Mouse (Mus musculus) lung, postnatal 0 days (tissue): ENCODE measurements at regions not wholly inside any gene's neighbourhood (a gene's known extent, or its start where the extent isn't known, plus 50 kb on each side); places are given as distances from the start of the nearest gene placed in this dataset.

Experiments used
- ATAC-seq: fragments of 200-750 bp; cut with Nextera tagmentation; 2 replicates; pipeline ENCODE4 v1.8.0; 2017; ENCODE audit warnings: moderate library complexity
- DNase-seq: peaks from one replicate; pipeline ENCODE4 v3.0.0-alpha.2; 2016; ENCODE audit warnings: low spot score
- H3K27ac ChIP-seq: fragments of 300-500 bp; sonication (generic); 2 replicates; pipeline ENCODE4 v1.5.1; 2014; ENCODE audit warnings: antibody characterized with exemption, mild to moderate bottlenecking, low read length, mixed read lengths
- H3K27me3 ChIP-seq: fragments of 300-500 bp; sonication (generic); replicated peaks from 2 replicates; pipeline ENCODE4 v1.6.1; 2014; ENCODE audit warnings: low read length, mixed read lengths; ENCODE audit not compliant: insufficient read depth
- H3K36me3 ChIP-seq: fragments of 300-500 bp; sonication (generic); 2 replicates; pipeline ENCODE4 v1.6.1; 2014; ENCODE audit warnings: low read length, mixed read lengths; ENCODE audit not compliant: insufficient read depth
- H3K4me1 ChIP-seq: fragments of 300-500 bp; sonication (generic); 2 replicates; pipeline ENCODE4 v1.6.1; 2014; ENCODE audit warnings: antibody characterized with exemption, low read depth, low read length, mixed read lengths; ENCODE audit not compliant: insufficient read depth
- H3K4me2 ChIP-seq: fragments of 300-500 bp; sonication (generic); replicated peaks from 2 replicates; pipeline ENCODE4 v1.6.1; 2014; ENCODE audit warnings: low read depth, mild to moderate bottlenecking, low read length, moderate library complexity, mixed read lengths
- H3K4me3 ChIP-seq: fragments of 300-500 bp; sonication (generic); 2 replicates; pipeline ENCODE4 v1.5.1; 2014; ENCODE audit warnings: low read depth, low read length
- H3K9ac ChIP-seq: fragments of 300-500 bp; sonication (generic); replicated peaks from 2 replicates; pipeline ENCODE4 v1.6.1; 2014; ENCODE audit warnings: low read depth, mild to moderate bottlenecking
- H3K9me3 ChIP-seq: fragments of 300-500 bp; sonication (generic); 2 replicates; pipeline ENCODE4 v1.6.1; 2016; ENCODE audit warnings: low read length, mixed read lengths
- CTCF ChIP-seq: IDR thresholded peaks from 2 replicates; pipeline ENCODE4 v1.5.1; 2016; ENCODE audit warnings: antibody characterized with exemption, mild to moderate bottlenecking
- EP300 ChIP-seq: IDR thresholded peaks from 2 replicates; pipeline ENCODE4 v1.6.1; 2016; ENCODE audit warnings: antibody characterized with exemption, mild to moderate bottlenecking, control low read depth
- WGBS: fragments of 180-500 bp; shearing (Covaris S2); extraction: QIAGEN DNeasy Blood & Tissue Kit; methylation state at CpG from one replicate; pipeline ENCODE4 v1.1.7; 2014; 5-methylcytosine and 5-hydroxymethylcytosine counted together

DNA sequence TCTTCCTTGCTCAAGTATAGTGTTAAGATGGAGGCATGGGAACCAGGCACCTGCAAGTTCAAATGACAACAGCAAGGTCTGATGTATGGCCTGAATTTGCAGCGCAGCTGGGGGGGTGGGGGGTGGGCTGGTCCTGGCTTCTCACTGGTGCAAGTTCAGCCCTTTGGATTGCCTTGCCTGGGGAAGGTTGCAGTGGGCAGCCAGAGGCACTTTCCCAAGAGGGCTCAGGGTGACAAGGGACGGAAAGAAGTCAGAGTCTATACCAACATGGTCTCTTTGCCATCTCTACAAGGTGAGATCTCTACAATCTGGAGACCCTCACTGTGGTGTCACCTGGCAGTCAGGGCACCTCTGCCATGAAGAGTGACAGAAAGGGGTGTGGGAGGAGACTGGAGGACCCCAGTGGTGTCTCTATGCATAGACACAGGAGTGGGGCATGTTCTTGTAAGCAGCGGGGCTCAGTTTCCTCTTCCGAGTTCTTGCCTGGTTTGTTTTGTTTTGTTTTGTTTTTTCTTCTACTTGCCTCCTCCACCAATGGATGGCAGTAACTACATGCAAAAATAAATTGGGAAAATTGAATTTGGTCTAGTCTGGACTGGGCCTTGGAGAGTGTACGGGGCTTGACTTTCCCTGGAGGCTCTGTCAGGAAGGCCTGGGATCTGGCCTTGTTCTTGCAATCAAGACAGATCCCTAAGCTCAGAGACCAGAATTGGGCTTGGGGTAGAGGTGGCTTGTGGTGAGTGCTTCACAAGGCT lies 284.4 kb upstream of the Cnr1 start:
- no peak overlapping the region for H3K9ac ChIP-seq
- DNase-seq (no peak), ATAC-seq (no peak)
- no peak overlapping the region for H3K4me3 ChIP-seq
- H3K27me3 ChIP-seq = no peaks in the 10 kb centered on the region
- H3K27ac ChIP-seq = no peak overlapping the region
- 73% methylated on average over 5 of the region's 5 CpGs for WGBS
- TF ChIP-seq CTCF (peak; percentile 5; the same call in 1 of the 2 replicates), EP300 (no peak)
- H3K36me3 ChIP-seq = no peaks in the 10 kb centered on the region
- H3K9me3 ChIP-seq = no peaks in the 10 kb centered on the region
- H3K4me2 ChIP-seq = no peak overlapping the region
- no peaks in the 10 kb centered on the region for H3K4me1 ChIP-seq

GRCm38 (mm10) chr4:33640576-33641255 lies 283.7 kb upstream of the Cnr1 start:
- Histone ChIP-seq H3K4me1 (no peaks in the 10 kb centered on the region), H3K4me3 (no peak overlapping the region), H3K9me3 (no peaks in the 10 kb centered on the region), H3K9ac (no peak overlapping the region), H3K4me2 (no peak overlapping the region), H3K27me3 (no peaks in the 10 kb centered on the region), H3K36me3 (no peaks in the 10 kb centered on the region), H3K27ac (no peak overlapping the region)
- WGBS = 78% methylated on average over 11 of the region's 11 CpGs
- DNase-seq (no peak), ATAC-seq (no peak)
- TF ChIP-seq CTCF (no peak), EP300 (no peak)

DNA sequence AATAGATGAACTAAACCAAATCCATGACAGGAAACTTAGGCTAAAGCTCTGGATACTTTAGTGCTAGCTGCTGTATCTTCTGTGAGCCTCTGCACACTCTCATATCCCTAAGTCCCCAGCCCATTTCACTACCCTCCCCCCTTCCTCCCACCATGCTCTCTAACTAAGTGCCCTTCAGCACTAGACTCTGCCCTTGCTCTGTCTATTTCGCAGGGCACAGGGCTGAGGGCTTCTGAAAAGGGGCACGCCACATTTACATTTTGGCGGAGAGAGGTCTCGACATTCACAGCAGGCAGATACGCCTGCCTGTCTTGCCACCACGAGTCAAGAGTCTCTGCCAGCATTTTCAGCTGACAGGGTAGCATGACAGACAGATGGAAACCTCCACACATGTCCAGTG lies 282.5 kb upstream of the Cnr1 start:
- Histone ChIP-seq H3K27ac (no peak overlapping the region), H3K4me1 (no peaks in the 10 kb centered on the region), H3K9me3 (no peaks in the 10 kb centered on the region), H3K27me3 (no peaks in the 10 kb centered on the region), H3K9ac (no peak overlapping the region), H3K4me2 (no peak overlapping the region), H3K4me3 (no peak overlapping the region), H3K36me3 (no peaks in the 10 kb centered on the region)
- no peak for TF ChIP-seq CTCF
- TF ChIP-seq EP300 = no peak
- WGBS = 65% methylated on average over 6 of the region's 6 CpGs
- no peak for ATAC-seq
- DNase-seq = no peak

GRCm38 (mm10) chr4:33642526-33642925 lies 281.9 kb upstream of the Cnr1 start:
- H3K4me2 ChIP-seq = no peak overlapping the region
- no peaks in the 10 kb centered on the region for H3K36me3 ChIP-seq
- H3K27me3 ChIP-seq = no peaks in the 10 kb centered on the region
- ATAC-seq (no peak), DNase-seq (no peak)
- H3K9ac ChIP-seq = no peak overlapping the region
- H3K4me1 ChIP-seq = no peaks in the 10 kb centered on the region
- no peak overlapping the region for H3K27ac ChIP-seq
- TF ChIP-seq EP300 (no peak), CTCF (no peak)
- 75% methylated on average over 13 of the region's 13 CpGs for WGBS
- no peak overlapping the region for H3K4me3 ChIP-seq
- no peaks in the 10 kb centered on the region for H3K9me3 ChIP-seq

GRCm38 (mm10) chr4:33645217-33645616 lies 279.2 kb upstream of the Cnr1 start:
- Histone ChIP-seq H3K27ac (no peak overlapping the region), H3K9me3 (no peaks in the 10 kb centered on the region), H3K4me3 (no peak overlapping the region), H3K9ac (no peak overlapping the region), H3K36me3 (no peaks in the 10 kb centered on the region), H3K27me3 (no peaks in the 10 kb centered on the region), H3K4me1 (no peaks in the 10 kb centered on the region), H3K4me2 (no peak overlapping the region)
- 64% methylated on average over 2 of the region's 2 CpGs for WGBS
- ATAC-seq (no peak), DNase-seq (no peak)
- no peak for TF ChIP-seq CTCF
- TF ChIP-seq EP300 = no peak

DNA sequence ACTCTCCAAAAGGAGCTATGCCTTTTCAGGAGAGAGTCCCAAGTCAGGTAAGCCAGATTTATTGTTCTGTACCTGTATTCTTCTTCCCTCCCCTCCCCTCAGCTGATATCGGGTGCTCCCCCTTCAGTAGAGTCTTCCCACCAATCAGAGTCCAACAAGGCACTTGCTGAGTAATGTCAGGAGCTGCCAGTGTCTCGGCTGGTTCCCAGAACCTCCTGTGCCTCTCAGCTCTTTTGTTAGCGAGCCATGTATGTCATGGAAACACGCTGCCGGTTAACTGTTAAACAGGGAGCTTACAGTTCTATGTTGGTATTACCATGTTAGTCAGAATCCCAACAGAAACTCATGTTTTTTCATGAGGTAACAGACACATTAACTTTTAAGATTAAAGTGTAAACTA lies 273.1 kb upstream of the Cnr1 start:
- WGBS = 56% methylated on average over 5 of the region's 5 CpGs
- no peak overlapping the region for H3K4me3 ChIP-seq
- no peaks in the 10 kb centered on the region for H3K4me1 ChIP-seq
- no peak for TF ChIP-seq EP300
- no peak for TF ChIP-seq CTCF
- DNase-seq = no peak
- H3K27me3 ChIP-seq = no peaks in the 10 kb centered on the region
- H3K4me2 ChIP-seq = no peak overlapping the region
- no peak overlapping the region for H3K27ac ChIP-seq
- no peaks in the 10 kb centered on the region for H3K9me3 ChIP-seq
- H3K9ac ChIP-seq = no peak overlapping the region
- ATAC-seq = no peak
- H3K36me3 ChIP-seq = no peaks in the 10 kb centered on the region
